Mouse (Mus musculus): ENCODE data around the gene Chrna9. TPM values are rescaled to one million over a fixed set of nuclear protein-coding genes. Genes with fewer than 3 reads are reported as not detected.
"Not testable (repeated sequence)": the region's sequence is repeated elsewhere in the genome, so short reads cannot be mapped to it uniquely, and the experiment has no call there.

Chrna9 gene
- polyA plus RNA-seq, 1 experiment from 2014 or later = not detected

DNA sequence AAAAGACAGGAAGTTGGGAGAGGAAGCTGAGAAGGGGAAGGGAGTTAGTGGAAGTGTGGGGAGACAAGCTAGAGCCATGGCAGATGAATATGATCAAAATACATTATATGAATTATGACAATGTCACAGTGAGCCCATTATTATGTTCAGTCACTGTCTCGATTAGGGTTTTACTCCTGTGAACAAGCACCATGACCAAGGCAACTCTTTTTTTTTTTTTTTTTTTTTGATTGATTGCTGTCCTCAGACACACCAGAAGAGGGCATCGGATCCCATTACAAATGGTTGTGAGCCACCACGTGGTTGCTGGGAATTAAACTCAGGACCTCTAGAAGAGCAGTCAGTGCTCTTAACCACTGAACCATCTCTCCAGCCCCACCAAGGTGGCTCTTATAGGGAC is 52.3 kb downstream of the Chrna9 start:
- H3K4me3 ChIP-seq (ENCODE audit: low read depth, low read length); DNase-seq (ENCODE audit: low spot score); H3K9me3 ChIP-seq (replicated peaks; ENCODE audit: control insufficient read depth, low read length); H3K4me1 ChIP-seq (ENCODE audit: control insufficient read depth, insufficient read depth, low read length); H3K27me3 ChIP-seq (replicated peaks; ENCODE audit: control insufficient read depth, insufficient read depth, low read length); H3K4me2 ChIP-seq (ENCODE audit: low read length); H3K36me3 ChIP-seq (ENCODE audit: control insufficient read depth, insufficient read depth, low read length); H3K27ac ChIP-seq (ENCODE audit: low read depth, low read length); ATAC-seq; H3K9ac ChIP-seq (ENCODE audit: low read length): not testable (repeated sequence)
- 68% methylated on average over 3 of the region's 3 CpGs for WGBS

- 82% methylated on average over 2 of the region's 2 CpGs for WGBS
Measured at GRCm38 (mm10) chr5:65991191-65991590, 56.5 kb downstream of the Chrna9 start.

DNA sequence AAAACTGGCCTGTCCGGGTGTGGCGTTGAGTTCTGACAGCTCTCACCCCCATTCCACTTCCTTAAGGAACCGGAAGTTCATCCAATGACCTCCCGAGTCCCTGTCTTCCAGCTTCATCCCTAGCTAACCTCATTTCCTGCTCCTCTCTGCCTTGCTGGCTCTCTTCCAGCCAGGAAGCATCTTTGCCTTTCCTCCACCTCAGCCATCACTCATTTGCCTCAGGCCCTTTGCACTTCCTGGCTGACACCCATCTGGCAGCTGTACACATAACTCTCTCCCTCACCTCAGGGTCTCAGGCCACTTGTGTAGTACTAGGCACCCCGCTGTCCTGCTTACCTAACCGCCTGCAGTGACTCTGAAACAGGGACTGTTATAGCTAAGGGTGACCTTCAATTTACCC is 59.9 kb downstream of the Chrna9 start:
- 84% methylated on average over 6 of the region's 6 CpGs for WGBS
- Histone ChIP-seq H3K27me3 (replicated peaks; ENCODE audit: control insufficient read depth, insufficient read depth, low read length) (no peaks in the 10 kb centered on the region), H3K4me3 (ENCODE audit: low read depth, low read length) (no peak overlapping the region), H3K9ac (ENCODE audit: low read length) (no peak overlapping the region), H3K4me1 (ENCODE audit: control insufficient read depth, insufficient read depth, low read length) (no peaks in the 10 kb centered on the region), H3K27ac (ENCODE audit: low read depth, low read length) (no peak overlapping the region), H3K4me2 (ENCODE audit: low read length) (no peak overlapping the region), H3K9me3 (replicated peaks; ENCODE audit: control insufficient read depth, low read length) (no peaks in the 10 kb centered on the region), H3K36me3 (ENCODE audit: control insufficient read depth, insufficient read depth, low read length) (no peaks in the 10 kb centered on the region)
- DNase-seq (ENCODE audit: low spot score) (no peak), ATAC-seq (no peak)

More at GRCm38 (mm10) chr5:65991191-65991590, 56.5 kb downstream of the Chrna9 start:
- no peaks in the 10 kb centered on the region for H3K4me1 ChIP-seq (ENCODE audit: control insufficient read depth, insufficient read depth, low read length)
- no peak overlapping the region for H3K4me2 ChIP-seq (ENCODE audit: low read length)
- ATAC-seq (no peak), DNase-seq (ENCODE audit: low spot score) (no peak)
- H3K27me3 ChIP-seq (replicated peaks; ENCODE audit: control insufficient read depth, insufficient read depth, low read length) = no peaks in the 10 kb centered on the region
- H3K9ac ChIP-seq (ENCODE audit: low read length) = no peak overlapping the region
- no peak overlapping the region for H3K4me3 ChIP-seq (ENCODE audit: low read depth, low read length)
- H3K9me3 ChIP-seq (replicated peaks; ENCODE audit: control insufficient read depth, low read length) = no peaks in the 10 kb centered on the region
- H3K36me3 ChIP-seq (ENCODE audit: control insufficient read depth, insufficient read depth, low read length) = no peaks in the 10 kb centered on the region
- no peak overlapping the region for H3K27ac ChIP-seq (ENCODE audit: low read depth, low read length)

DNA sequence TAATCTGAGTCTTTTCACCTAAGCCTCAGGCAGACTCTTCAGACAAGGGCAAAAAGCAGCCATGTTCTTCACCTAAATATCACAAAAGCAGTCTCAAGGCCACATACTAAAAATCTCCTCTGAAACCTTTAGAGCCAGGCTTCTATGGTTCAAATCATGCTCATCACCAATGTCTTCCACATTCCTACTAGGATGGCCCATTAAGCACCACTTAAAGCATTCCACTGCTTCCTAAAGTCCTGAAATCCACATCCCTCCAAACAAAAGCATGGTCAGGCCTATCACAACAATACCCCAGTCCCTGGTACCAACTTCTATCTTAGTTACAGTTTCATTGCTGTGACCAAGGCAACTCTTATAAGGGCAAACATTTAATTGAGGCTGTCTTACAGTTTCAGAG is 63.1 kb downstream of the Chrna9 start:
- Histone ChIP-seq H3K36me3 (ENCODE audit: control insufficient read depth, insufficient read depth, low read length) (no peaks in the 10 kb centered on the region), H3K27me3 (replicated peaks; ENCODE audit: control insufficient read depth, insufficient read depth, low read length) (no peaks in the 10 kb centered on the region), H3K4me1 (ENCODE audit: control insufficient read depth, insufficient read depth, low read length) (no peaks in the 10 kb centered on the region), H3K27ac (ENCODE audit: low read depth, low read length) (no peak overlapping the region), H3K4me3 (ENCODE audit: low read depth, low read length) (no peak overlapping the region), H3K9ac (ENCODE audit: low read length) (no peak overlapping the region), H3K9me3 (replicated peaks; ENCODE audit: control insufficient read depth, low read length) (no peaks in the 10 kb centered on the region), H3K4me2 (ENCODE audit: low read length) (no peak overlapping the region)
- ATAC-seq = no peak
- no peak for DNase-seq (ENCODE audit: low spot score)

DNA sequence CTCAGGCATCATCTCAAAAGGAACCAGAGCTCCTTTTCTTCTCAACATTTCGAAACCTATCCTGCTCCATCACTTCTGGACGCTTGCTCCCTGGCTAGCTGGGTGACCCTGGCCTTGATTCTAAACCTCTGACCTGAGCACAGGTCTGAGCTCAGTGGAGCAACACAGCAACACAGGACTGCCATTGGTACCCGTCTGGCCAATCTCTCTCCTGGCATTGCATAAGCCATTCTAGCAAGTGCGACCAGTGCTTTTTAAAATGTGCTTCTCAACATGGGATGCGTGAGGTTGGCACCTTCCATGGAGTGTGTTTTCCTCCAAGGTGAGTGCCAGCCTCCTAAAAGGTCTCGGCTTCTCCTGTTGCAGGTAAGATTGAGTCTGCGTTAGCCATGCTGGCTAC is 64.4 kb downstream of the Chrna9 start:
- Histone ChIP-seq H3K27ac (ENCODE audit: low read depth, low read length) (no peak overlapping the region), H3K27me3 (replicated peaks; ENCODE audit: control insufficient read depth, insufficient read depth, low read length) (no peaks in the 10 kb centered on the region), H3K36me3 (ENCODE audit: control insufficient read depth, insufficient read depth, low read length) (no peaks in the 10 kb centered on the region), H3K9ac (ENCODE audit: low read length) (no peak overlapping the region), H3K4me2 (ENCODE audit: low read length) (no peak overlapping the region), H3K4me1 (ENCODE audit: control insufficient read depth, insufficient read depth, low read length) (no peaks in the 10 kb centered on the region), H3K4me3 (ENCODE audit: low read depth, low read length) (no peak overlapping the region), H3K9me3 (replicated peaks; ENCODE audit: control insufficient read depth, low read length) (no peaks in the 10 kb centered on the region)
- ATAC-seq (no peak), DNase-seq (ENCODE audit: low spot score) (no peak)
- 92% methylated on average over 7 of the region's 7 CpGs for WGBS

- no peak overlapping the region for H3K27ac ChIP-seq (ENCODE audit: low read depth, low read length)
- no peaks in the 10 kb centered on the region for H3K27me3 ChIP-seq (replicated peaks; ENCODE audit: control insufficient read depth, insufficient read depth, low read length)
- no peaks in the 10 kb centered on the region for H3K4me1 ChIP-seq (ENCODE audit: control insufficient read depth, insufficient read depth, low read length)
- H3K9me3 ChIP-seq (replicated peaks; ENCODE audit: control insufficient read depth, low read length) = no peaks in the 10 kb centered on the region
- ATAC-seq (no peak), DNase-seq (ENCODE audit: low spot score) (no peak)
- WGBS = 87% methylated on average over 7 of the region's 7 CpGs
- H3K36me3 ChIP-seq (ENCODE audit: control insufficient read depth, insufficient read depth, low read length) = no peaks in the 10 kb centered on the region
- no peak overlapping the region for H3K4me2 ChIP-seq (ENCODE audit: low read length)
- H3K9ac ChIP-seq (ENCODE audit: low read length) = no peak overlapping the region
- H3K4me3 ChIP-seq (ENCODE audit: low read depth, low read length) = no peak overlapping the region
Measured at GRCm38 (mm10) chr5:66000074-66000473, 65.4 kb downstream of the Chrna9 start.

DNA sequence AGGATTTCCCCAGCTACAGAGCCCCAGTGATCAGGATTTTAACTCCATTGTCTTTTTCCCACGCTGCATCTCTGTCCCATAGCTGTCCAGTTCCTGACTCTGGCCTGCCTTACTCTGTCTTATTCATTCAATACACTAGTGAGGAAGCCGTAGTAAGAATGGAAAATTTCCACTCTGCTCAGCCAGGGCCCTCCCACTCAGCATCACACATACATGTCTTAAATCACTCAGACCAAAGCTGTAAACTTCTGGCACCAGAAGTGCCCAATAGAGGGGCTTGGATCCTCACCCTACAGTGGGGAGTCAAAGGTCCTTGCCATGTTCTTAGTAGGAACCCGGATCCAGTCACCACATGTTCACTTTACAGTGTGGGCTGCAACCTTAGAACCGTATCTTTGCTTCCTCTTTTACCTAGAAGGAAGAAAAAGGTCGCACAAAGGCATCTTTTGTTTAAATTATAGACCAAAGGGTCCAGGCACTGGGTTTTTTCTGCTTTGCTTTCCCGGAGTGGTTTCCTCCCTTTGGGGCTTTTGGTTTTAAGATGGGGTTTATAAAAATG is 65.9 kb downstream of the Chrna9 start:
- H3K9ac ChIP-seq (ENCODE audit: low read length) = no peak overlapping the region
- no peak overlapping the region for H3K4me2 ChIP-seq (ENCODE audit: low read length)
- no peak for DNase-seq (ENCODE audit: low spot score)
- H3K4me3 ChIP-seq (ENCODE audit: low read depth, low read length) = no peak overlapping the region
- no peaks in the 10 kb centered on the region for H3K9me3 ChIP-seq (replicated peaks; ENCODE audit: control insufficient read depth, low read length)
- no peak for ATAC-seq
- H3K27ac ChIP-seq (ENCODE audit: low read depth, low read length) = no peak overlapping the region
- no peaks in the 10 kb centered on the region for H3K36me3 ChIP-seq (ENCODE audit: control insufficient read depth, insufficient read depth, low read length)
- no peaks in the 10 kb centered on the region for H3K27me3 ChIP-seq (replicated peaks; ENCODE audit: control insufficient read depth, insufficient read depth, low read length)
- no peaks in the 10 kb centered on the region for H3K4me1 ChIP-seq (ENCODE audit: control insufficient read depth, insufficient read depth, low read length)
- WGBS = 73% methylated on average over 6 of the region's 6 CpGs

GRCm38 (mm10) chr5:66001232-66001631 is 66.5 kb downstream of the Chrna9 start:
- Histone ChIP-seq H3K4me2 (ENCODE audit: low read length) (no peak overlapping the region), H3K4me3 (ENCODE audit: low read depth, low read length) (no peak overlapping the region), H3K36me3 (ENCODE audit: control insufficient read depth, insufficient read depth, low read length) (no peaks in the 10 kb centered on the region), H3K4me1 (ENCODE audit: control insufficient read depth, insufficient read depth, low read length) (no peaks in the 10 kb centered on the region), H3K9me3 (replicated peaks; ENCODE audit: control insufficient read depth, low read length) (no peaks in the 10 kb centered on the region), H3K27ac (ENCODE audit: low read depth, low read length) (no peak overlapping the region), H3K9ac (ENCODE audit: low read length) (no peak overlapping the region), H3K27me3 (replicated peaks; ENCODE audit: control insufficient read depth, insufficient read depth, low read length) (no peaks in the 10 kb centered on the region)
- no peak for ATAC-seq
- WGBS = 85% methylated on average over 5 of the region's 5 CpGs
- no peak for DNase-seq (ENCODE audit: low spot score)

GRCm38 (mm10) chr5:66004134-66004925 is 69.6 kb downstream of the Chrna9 start, which contains the start of gene 9130230L23Rik:
9130230L23Rik (minus strand) TSS chr5:66004285.
- Histone ChIP-seq H3K27me3 (replicated peaks; ENCODE audit: control insufficient read depth, insufficient read depth, low read length) (no peaks in the 10 kb centered on the region), H3K27ac (ENCODE audit: low read depth, low read length) (no peak within 1 kb of the TSS), H3K4me1 (ENCODE audit: control insufficient read depth, insufficient read depth, low read length) (no peaks in the 10 kb centered on the region), H3K4me2 (ENCODE audit: low read length) (no peak within 1 kb of the TSS), H3K9me3 (replicated peaks; ENCODE audit: control insufficient read depth, low read length) (no peaks in the 10 kb centered on the region), H3K4me3 (ENCODE audit: low read depth, low read length) (no peak within 1 kb of the TSS), H3K36me3 (ENCODE audit: control insufficient read depth, insufficient read depth, low read length) (no peaks in the 10 kb centered on the region), H3K9ac (ENCODE audit: low read length) (no peak within 1 kb of the TSS)
- no peak for ATAC-seq
- WGBS = 83% methylated on average over 14 of the region's 14 CpGs
- no peak for DNase-seq (ENCODE audit: low spot score)

All from forebrain, embryonic 14.5 days (tissue).